8 mouse cellular contexts compared by ENCODE assay signal in the genomic region with DNA sequence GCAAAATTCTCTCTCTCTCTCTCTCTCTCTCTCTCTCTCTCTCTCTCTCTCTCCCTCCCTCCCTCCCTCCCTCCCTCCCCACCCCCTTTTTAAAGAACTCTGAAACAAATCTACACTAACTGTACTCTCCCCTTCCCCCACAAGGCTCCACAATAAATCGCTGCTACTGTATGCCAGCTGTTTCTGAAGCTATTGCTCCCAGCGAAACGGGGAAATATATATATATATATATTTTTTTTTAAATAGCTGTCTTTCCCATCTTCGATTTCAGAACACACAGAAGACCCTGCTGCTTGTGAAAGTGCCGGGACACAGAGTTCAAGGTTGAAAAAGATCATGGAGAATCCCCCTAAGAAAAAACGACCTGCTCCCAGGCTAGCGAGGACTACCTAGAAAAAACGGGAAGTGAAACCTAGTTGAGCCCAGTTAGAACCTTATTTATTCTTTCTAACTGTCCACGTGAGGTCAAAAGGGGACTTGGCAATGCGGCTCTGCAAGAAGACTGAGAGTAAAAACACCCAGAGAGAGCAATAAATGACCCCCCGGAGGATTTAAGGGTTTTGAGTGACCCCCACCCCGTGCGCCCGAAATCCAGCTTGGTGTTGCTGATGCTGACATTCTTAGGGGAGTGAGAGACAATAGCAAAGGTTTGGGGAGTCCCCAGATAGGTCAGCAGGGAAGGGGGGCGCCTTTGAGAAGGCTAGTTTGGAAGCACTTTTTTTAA. TPM values are rescaled to one million over a fixed set of nuclear protein-coding genes. Genes with fewer than 3 reads are reported as not detected.
DNase-seq lines count a peak whose midpoint lies in the region; ATAC-seq lines count a peak whose summit lies in the region.

No protein-coding gene starts in this region.

- H3K4me2 ChIP-seq in embryonic facial prominence, embryonic 14.5 days (ENCODE audit: low read depth, low read length): peak overlapping the region; percentile 87
- H3K4me2 ChIP-seq in hindbrain, embryonic 16.5 days (ENCODE audit: low read length): peak overlapping the region; percentile 96
- peak overlapping the region; percentile 77 for H3K4me2 ChIP-seq in midbrain, embryonic 12.5 days (replicated peaks)

- WGBS in embryonic facial prominence, embryonic 14.5 days: under 1% methylated on average over 15 of the region's 15 CpGs
- 1% methylated on average over 15 of the region's 15 CpGs for whole genome bisulfite sequencing in hindbrain, embryonic 16.5 days
- WGBS in midbrain, embryonic 12.5 days: 2% methylated on average over 15 of the region's 15 CpGs

- H3K4me1 ChIP-seq in embryonic facial prominence, embryonic 14.5 days (ENCODE audit: control insufficient read depth, insufficient read depth, low read length): peaks cover 13% of the 10 kb centered on the region
- peaks cover 14% of the 10 kb centered on the region for H3K4me1 ChIP-seq in hindbrain, embryonic 16.5 days (ENCODE audit: control insufficient read depth, insufficient read depth, low read depth, low read length)
- H3K4me1 ChIP-seq in midbrain, embryonic 12.5 days: peaks cover 15% of the 10 kb centered on the region; the same call in 1 of the 2 replicates

- DNase-seq in gastrocnemius, postnatal 14 days: peak; percentile 22
- DNase-seq in gastrocnemius, adult 18-20 months (ENCODE audit: low spot score): no peak
- peak; percentile 72 for DNase-seq in embryonic facial prominence, embryonic 14.5 days (ENCODE audit: low spot score)
- DNase-seq in cerebellum, adult 11-12 months: no peak
- no peak for DNase-seq in layer of hippocampus, postnatal 10 days (ENCODE audit: low spot score in 2 of 2)
- DNase-seq in ovary, postnatal 14 days (ENCODE audit: low spot score): no peak

- H3K27ac ChIP-seq in embryonic facial prominence, embryonic 14.5 days (replicated peaks; ENCODE audit: low read depth, low read length): peak overlapping the region; percentile 92
- peak overlapping the region; percentile 66 for H3K27ac ChIP-seq in hindbrain, embryonic 16.5 days (ENCODE audit: low read depth, low read length)
- H3K27ac ChIP-seq in midbrain, embryonic 12.5 days (replicated peaks): no peak overlapping the region

- H3K4me3 ChIP-seq in embryonic facial prominence, embryonic 14.5 days (ENCODE audit: low read depth, low read length): peak overlapping the region; percentile 58
- H3K4me3 ChIP-seq in hindbrain, embryonic 16.5 days (ENCODE audit: low read length): peak overlapping the region; percentile 80
- H3K4me3 ChIP-seq in midbrain, embryonic 12.5 days: peak overlapping the region; percentile 61

- peak overlapping the region; percentile 92 for H3K9ac ChIP-seq in embryonic facial prominence, embryonic 14.5 days (ENCODE audit: low read depth, low read length)
- peak overlapping the region; percentile 65 for H3K9ac ChIP-seq in hindbrain, embryonic 16.5 days (ENCODE audit: low read depth, low read length)
- H3K9ac ChIP-seq in midbrain, embryonic 12.5 days (replicated peaks): 0 out of 2 replicates have a peak overlapping the region, but pooled peaks have one; percentile 54

- H3K9me3 ChIP-seq in embryonic facial prominence, embryonic 14.5 days (ENCODE audit: control insufficient read depth, low read length): no peaks in the 10 kb centered on the region
- H3K9me3 ChIP-seq in hindbrain, embryonic 16.5 days (ENCODE audit: control insufficient read depth, low read length): no peaks in the 10 kb centered on the region
- H3K9me3 ChIP-seq in midbrain, embryonic 12.5 days: no peaks in the 10 kb centered on the region

- intact Hi-C loops in gastrocnemius, postnatal 14 days (cut with DNase I; ENCODE audit: low total_unique reads): loop anchor here (10.0 kb wide), 1 partner anchor 149 kb away; no protein-coding TSS in a partner anchor

- peaks cover 8% of the 10 kb centered on the region; the same call in 1 of the 2 replicates for H3K36me3 ChIP-seq in embryonic facial prominence, embryonic 14.5 days (ENCODE audit: control insufficient read depth, insufficient read depth, low read length)
- no peaks in the 10 kb centered on the region for H3K36me3 ChIP-seq in hindbrain, embryonic 16.5 days (ENCODE audit: control insufficient read depth, insufficient read depth, low read length)
- H3K36me3 ChIP-seq in midbrain, embryonic 12.5 days: no peaks in the 10 kb centered on the region

- no peak for ATAC-seq in embryonic facial prominence, embryonic 14.5 days (ENCODE audit: low read depth)
- ATAC-seq in hindbrain, embryonic 16.5 days: no peak
- ATAC-seq in midbrain, embryonic 12.5 days (ENCODE audit: low FRiP score, low read depth): no peak

- H3K27me3 ChIP-seq in embryonic facial prominence, embryonic 14.5 days (replicated peaks; ENCODE audit: control insufficient read depth, insufficient read depth, low read length): no peaks in the 10 kb centered on the region
- no peaks in the 10 kb centered on the region; the same call in 1 of the 2 replicates for H3K27me3 ChIP-seq in hindbrain, embryonic 16.5 days (replicated peaks; ENCODE audit: control insufficient read depth, insufficient read depth, low read length)
- peaks cover 50% of the 10 kb centered on the region for H3K27me3 ChIP-seq in midbrain, embryonic 12.5 days

RNA-seq across cellular contexts. Expression of gene Tgfb2, which starts 2.4 kb away (rescaled TPM):
- 10 to 100 TPM; 15.7 to 23.8 TPM for total RNA-seq in gastrocnemius, postnatal 14 days (2021)
- total RNA-seq in gastrocnemius, adult 18-20 months (2021): 10 to 100 TPM; 15.5 to 17.9 TPM
- polyA plus RNA-seq in embryonic facial prominence, embryonic 14.5 days (2014; fragmentation: Nextera tagmentation; extraction: Ambion mirVana): 47.8 and 67.6 TPM in 2 replicates
- 35.7 and 36.2 TPM in 2 replicates for polyA plus RNA-seq in hindbrain, embryonic 16.5 days (2015; fragmentation: Nextera tagmentation; extraction: Ambion mirVana)
- polyA plus RNA-seq in midbrain, embryonic 12.5 days (2016; fragmentation: Nextera tagmentation; extraction: Ambion mirVana): 12.8 and 16.5 TPM in 2 replicates
- 10 to 100 TPM; 33.6 to 37.4 TPM for total RNA-seq in layer of hippocampus, postnatal 10 days (2021)

RNA-seq across cellular contexts. Expression of gene Rrp15, which starts 45.7 kb away (rescaled TPM):
- 10 to 100 TPM; 10.9 to 14.4 TPM for total RNA-seq in gastrocnemius, postnatal 14 days (2021)
- total RNA-seq in gastrocnemius, adult 18-20 months (2021): 10 to 100 TPM; 10.2 to 12.6 TPM
- polyA plus RNA-seq in embryonic facial prominence, embryonic 14.5 days (2014; fragmentation: Nextera tagmentation; extraction: Ambion mirVana): 59.7 and 61.5 TPM in 2 replicates
- polyA plus RNA-seq in hindbrain, embryonic 16.5 days (2015; fragmentation: Nextera tagmentation; extraction: Ambion mirVana): 26.9 and 29.4 TPM in 2 replicates
- polyA plus RNA-seq in midbrain, embryonic 12.5 days (2016; fragmentation: Nextera tagmentation; extraction: Ambion mirVana): 47.8 and 48.9 TPM in 2 replicates
- 10 to 100 TPM; 17.5 to 19.5 TPM for total RNA-seq in layer of hippocampus, postnatal 10 days (2021)

Comparison
In these comparisons a context has a peak if more than half of its experiments do, and no peak if none do; other contexts are left out.
1. DNase-seq: peak in gastrocnemius, postnatal 14 days (single experiment) and embryonic facial prominence, embryonic 14.5 days (single experiment); none in gastrocnemius, adult 18-20 months (single experiment), cerebellum, adult 11-12 months (single experiment), layer of hippocampus, postnatal 10 days (0 of 2) and ovary, postnatal 14 days (single experiment).
2. Peak in every context shown above with its lines, with median percentiles within 50 percentile points of each other: H3K4me2 ChIP-seq, H3K4me3 ChIP-seq and H3K9ac ChIP-seq.